Mouse (Mus musculus) lung, adult 2 months (tissue): Measurements from ENCODE around the gene 2810408A11Rik.

ENCODE experiments used
- CTCF ChIP-seq: fragments of 200-500 bp; IDR thresholded peaks from 2 replicates; pipeline ENCODE4 v1.5.1; 2011; ENCODE audit warnings: mild to moderate bottlenecking, low read length, control low read depth; ENCODE audit not compliant: insufficient read depth
- POLR2A ChIP-seq: fragments of 200-500 bp; IDR thresholded peaks from 2 replicates; pipeline ENCODE4 v1.6.1; 2011; ENCODE audit warnings: low read depth, mild to moderate bottlenecking, control low read depth, low read length, borderline replicate concordance; ENCODE audit errors: extremely low read depth

DNA sequence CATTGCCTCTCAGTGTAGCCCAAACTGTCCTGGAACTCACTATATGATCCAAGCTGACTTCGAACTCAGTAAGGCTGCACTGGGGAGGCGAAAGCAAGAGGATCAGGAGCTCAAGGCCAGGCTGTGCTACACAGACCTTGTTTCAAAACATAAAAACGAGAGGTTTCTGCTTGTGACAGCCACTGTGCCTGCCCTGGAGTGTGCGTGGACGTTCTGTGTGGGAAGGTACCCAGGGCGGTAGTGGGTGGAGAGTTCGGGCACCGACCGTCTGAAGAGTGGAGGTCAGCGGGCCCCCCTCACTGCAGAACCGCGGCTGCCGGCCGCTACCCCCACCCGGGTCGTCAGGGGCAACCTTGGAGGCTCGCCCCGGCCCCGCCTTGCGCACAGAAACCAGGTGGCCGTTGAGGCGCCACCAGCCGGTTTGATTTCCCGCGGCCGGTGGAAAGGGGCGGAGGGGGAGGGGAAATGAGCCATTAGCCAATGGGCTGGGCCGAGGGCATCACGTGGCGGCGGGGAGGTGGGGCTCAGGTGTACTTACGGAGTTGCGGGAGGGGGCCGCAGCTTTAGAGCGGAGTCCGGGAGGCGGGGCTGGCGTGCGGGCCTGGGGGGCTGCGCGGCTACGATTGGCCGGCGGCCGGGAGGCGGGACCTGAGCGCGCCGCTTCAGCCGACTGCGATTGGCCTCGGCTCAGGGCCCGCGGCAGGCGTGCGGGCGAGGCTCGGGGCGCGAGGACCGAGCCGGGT is 34.5 kb upstream of the 2810408A11Rik start, which contains the start of gene Ybx2:
- TF ChIP-seq POLR2A = no peak
- TF ChIP-seq CTCF = no peak
